Mouse (Mus musculus): ENCODE measurements at regions not wholly inside any gene's neighbourhood (a gene's known extent, or its start where the extent isn't known, plus 50 kb on each side); places are given as distances from the start of the nearest gene placed in this dataset.

GRCm38 (mm10) chr16:7728186-7728585 lies 696.8 kb downstream of the Tmem114 start:
- TF ChIP-seq CTCF (IDR thresholded peaks at IDR 0.05; ENCODE audit: extremely low read depth, insufficient read depth, low read length) (no peak), POLR2A (IDR thresholded peaks at IDR 0.05; ENCODE audit: extremely low read depth, insufficient read depth, low read length) (no peak)
